Mouse (Mus musculus) G1E (cell line): Measurements from ENCODE around the gene Atl2.

Source experiments
- CTCF ChIP-seq: IDR thresholded peaks from 2 replicates; pipeline ENCODE4 v1.5.1; 2012; ENCODE audit warnings: low read depth, low read length, inconsistent platforms, mixed read lengths
- POLR2AphosphoS5 ChIP-seq: IDR thresholded peaks from 2 replicates; pipeline ENCODE4 v1.6.1; 2012; ENCODE audit warnings: low read depth, low read length, inconsistent platforms; ENCODE audit not compliant: insufficient replicate concordance
- TAL1 ChIP-seq: conservative IDR thresholded peaks from 2 replicates; pipeline ENCODE4 v1.6.1; 2012; ENCODE audit warnings: low read depth, low read length, inconsistent platforms, mixed read lengths

DNA sequence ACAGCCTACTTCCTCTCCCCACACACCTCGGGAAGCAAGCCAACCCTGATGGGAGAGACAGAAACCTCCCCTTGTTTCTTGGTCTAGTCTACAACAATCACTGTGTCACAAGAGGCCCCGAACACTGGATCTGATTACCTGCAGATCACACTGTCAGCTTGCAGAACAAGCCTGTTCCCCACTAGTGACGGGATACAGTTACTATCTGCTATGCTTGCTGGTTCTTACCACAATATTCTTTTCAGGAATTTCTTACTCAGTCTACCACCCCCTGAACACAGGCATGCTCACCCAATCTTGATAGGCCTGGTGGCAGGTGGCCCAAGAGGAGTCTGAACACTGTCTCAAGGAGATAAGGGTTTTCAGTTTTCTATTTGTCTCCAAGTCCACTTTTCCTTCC is 15.8 kb upstream of the Atl2 start:
- TF ChIP-seq POLR2AphosphoS5 (no peak), CTCF (no peak), TAL1 (no peak)
